ENCODE assay signal across 23 mouse cellular contexts in genomic region chr10:43273057-43273456, GRCm38 (mm10).
"Had no signal": no experiment of that assay in that cellular context is flagged by ENCODE, and none has a peak within 500 bp of the region (broad histone marks: within the 10 kb centered on the region; RNA-seq: fewer than 3 reads in every experiment).

No protein-coding gene starts in this region.

- H3K27ac ChIP-seq: heart, adult 2 months; heart, embryonic 13.5 days; heart, embryonic 15.5 days; hindbrain, embryonic 15.5 days; kidney, embryonic 15.5 days; kidney, postnatal 0 days; limb, embryonic 13.5 days; limb, embryonic 15.5 days; liver, embryonic 12.5 days; liver, embryonic 14.5 days had no signal

- H3K4me3 ChIP-seq: heart, adult 2 months; heart, embryonic 13.5 days; heart, embryonic 15.5 days; hindbrain, embryonic 13.5 days; hindbrain, embryonic 15.5 days; kidney, embryonic 15.5 days; limb, embryonic 13.5 days; limb, embryonic 15.5 days; liver, embryonic 12.5 days had no signal

- DNase-seq: gastrocnemius, postnatal 14 days; gastrocnemius, postnatal 36 days; heart, adult 2 months; heart, postnatal 14 days; heart, postnatal 36 days; kidney, adult 11 months; kidney, adult 2 months; kidney, adult 9 months; kidney, postnatal 14 days; kidney, postnatal 36 days; layer of hippocampus, adult 9-11 months; layer of hippocampus, postnatal 36 days; left cerebral cortex, postnatal 4 days had no signal
